Mouse (Mus musculus): ENCODE data around the gene Il18. TPM values are rescaled to one million over a fixed set of nuclear protein-coding genes. Genes with fewer than 3 reads are reported as not detected.

The Il18 gene
- polyA plus RNA-seq, 1 experiment from 2014 or later = 0.50 TPM

Other genes with a start within 250 kb of the Il18 start
- gene Rpl10-ps3, start 209.9 kb upstream of the Il18 start, polyA plus RNA-seq (2016; fragmentation: Nextera tagmentation; extraction: Ambion mirVana) = 194 and 254 TPM in 2 replicates
- 0.29 TPM in 1 of 2 replicates, not detected in the other for gene Plet1, start 60.3 kb upstream of the Il18 start, polyA plus RNA-seq (2016; fragmentation: Nextera tagmentation; extraction: Ambion mirVana)
- 53.4 and 59.2 TPM in 2 replicates for gene Pts, start 26.1 kb upstream of the Il18 start, polyA plus RNA-seq (2016; fragmentation: Nextera tagmentation; extraction: Ambion mirVana)
- 0.06 TPM in 1 of 2 replicates, not detected in the other for gene Bco2, start 354 bp downstream of the Il18 start, polyA plus RNA-seq (2016; fragmentation: Nextera tagmentation; extraction: Ambion mirVana)
- not detected in 2 replicates for gene Tex12, start 6.5 kb downstream of the Il18 start, polyA plus RNA-seq (2016; fragmentation: Nextera tagmentation; extraction: Ambion mirVana)
- gene Sdhd, start 49.0 kb downstream of the Il18 start, polyA plus RNA-seq (2016; fragmentation: Nextera tagmentation; extraction: Ambion mirVana) = 337 and 352 TPM in 2 replicates
- 297 and 307 TPM in 2 replicates for gene Timm8b, start 49.1 kb downstream of the Il18 start, polyA plus RNA-seq (2016; fragmentation: Nextera tagmentation; extraction: Ambion mirVana)
- 5.1 and 5.4 TPM in 2 replicates for gene Pih1d2, start 62.5 kb downstream of the Il18 start, polyA plus RNA-seq (2016; fragmentation: Nextera tagmentation; extraction: Ambion mirVana)
- 20.4 and 21.3 TPM in 2 replicates for gene Nkapd1, start 62.6 kb downstream of the Il18 start, polyA plus RNA-seq (2016; fragmentation: Nextera tagmentation; extraction: Ambion mirVana)
- 61.7 and 62.1 TPM in 2 replicates for gene Dlat, start 105.0 kb downstream of the Il18 start, polyA plus RNA-seq (2016; fragmentation: Nextera tagmentation; extraction: Ambion mirVana)
- gene Dixdc1, start 184.7 kb downstream of the Il18 start, polyA plus RNA-seq (2016; fragmentation: Nextera tagmentation; extraction: Ambion mirVana) = 33.8 and 36.8 TPM in 2 replicates
- 2.6 and 2.8 TPM in 2 replicates for gene 2310030G06Rik, start 191.7 kb downstream of the Il18 start, polyA plus RNA-seq (2016; fragmentation: Nextera tagmentation; extraction: Ambion mirVana)
- 2.4 and 3.1 TPM in 2 replicates for gene Cryab, start 196.5 kb downstream of the Il18 start, polyA plus RNA-seq (2016; fragmentation: Nextera tagmentation; extraction: Ambion mirVana)
- not detected in 2 replicates for gene Hspb2, start 197.5 kb downstream of the Il18 start, polyA plus RNA-seq (2016; fragmentation: Nextera tagmentation; extraction: Ambion mirVana)
- gene Fdxacb1, start 213.4 kb downstream of the Il18 start, polyA plus RNA-seq (2016; fragmentation: Nextera tagmentation; extraction: Ambion mirVana) = 12.6 and 14.0 TPM in 2 replicates
- 42.2 and 43.0 TPM in 2 replicates for gene Alg9, start 220.2 kb downstream of the Il18 start, polyA plus RNA-seq (2016; fragmentation: Nextera tagmentation; extraction: Ambion mirVana)
- gene 1110032A03Rik, start 220.7 kb downstream of the Il18 start, polyA plus RNA-seq (2016; fragmentation: Nextera tagmentation; extraction: Ambion mirVana) = 19.7 and 25.8 TPM in 2 replicates